Mouse (Mus musculus) heart, adult 2 months (tissue): ENCODE results near the gene Fam98b.

Experiments used
- CTCF ChIP-seq: fragments of 200-600 bp; IDR thresholded peaks from 2 replicates; pipeline ENCODE4 v1.8.1; 2022; ENCODE audit warnings: antibody characterized with exemption, mild to moderate bottlenecking, moderate library complexity
- EP300 ChIP-seq: fragments of 200-500 bp; IDR thresholded peaks from 2 replicates; pipeline ENCODE4 v1.6.1; 2011; ENCODE audit warnings: low read depth, low read length, control low read depth; ENCODE audit not compliant: insufficient read depth
- POLR2A ChIP-seq: fragments of 200-500 bp; IDR thresholded peaks from 2 replicates; pipeline ENCODE4 v1.6.1; 2011; ENCODE audit warnings: mild to moderate bottlenecking, low read depth, low read length, control low read depth; ENCODE audit not compliant: insufficient read depth

- TF ChIP-seq CTCF, result no peak
- TF ChIP-seq EP300, result no peak
- no peak for TF ChIP-seq POLR2A
These were observed 39.0 kb upstream of the Fam98b start for GRCm38 (mm10) chr2:117210416-117211085.
